Mouse (Mus musculus) ES-Bruce4 (cell line): Measurements from ENCODE around the gene Arl13b. TPM values are rescaled to one million over a fixed set of nuclear protein-coding genes. Genes with fewer than 3 reads are reported as not detected.

ENCODE experiments used
- H3K27ac ChIP-seq: 2 replicates; pipeline ENCODE4 v1.5.1; 2012; ENCODE audit warnings: low read length, inconsistent platforms; ENCODE audit not compliant: insufficient read depth
- H3K27me3 ChIP-seq: 2 replicates; pipeline ENCODE4 v1.6.1; 2012; ENCODE audit warnings: mild to moderate bottlenecking, low read length, inconsistent platforms; ENCODE audit not compliant: control insufficient read depth, poor library complexity, insufficient read depth, severe bottlenecking
- H3K36me3 ChIP-seq: 2 replicates; pipeline ENCODE4 v1.6.1; 2012; ENCODE audit warnings: inconsistent platforms, mild to moderate bottlenecking, low read length, moderate library complexity; ENCODE audit not compliant: control insufficient read depth, poor library complexity, insufficient read depth, severe bottlenecking
- H3K4me1 ChIP-seq: one replicate; pipeline ENCODE4 v1.8.1; 2011; ENCODE audit warnings: low read length; ENCODE audit not compliant: control insufficient read depth, insufficient read depth
- H3K4me3 ChIP-seq: 2 replicates; pipeline ENCODE4 v1.5.1; 2011; ENCODE audit warnings: low read depth, mild to moderate bottlenecking, low read length
- H3K9ac ChIP-seq: 2 replicates; pipeline ENCODE4 v1.6.1; 2012; ENCODE audit warnings: low read depth, mild to moderate bottlenecking, inconsistent platforms; ENCODE audit not compliant: poor library complexity, severe bottlenecking
- H3K9me3 ChIP-seq: replicated peaks from 2 replicates; pipeline ENCODE4 v1.6.1; 2012; ENCODE audit warnings: mild to moderate bottlenecking, low read length, inconsistent platforms; ENCODE audit not compliant: control insufficient read depth, poor library complexity, insufficient read depth, severe bottlenecking
- CTCF ChIP-seq: IDR thresholded peaks from one replicate; pipeline ENCODE4 v1.8.1; 2011; ENCODE audit warnings: low read depth, low read length
- EP300 ChIP-seq: IDR thresholded peaks from 2 replicates; pipeline ENCODE4 v1.6.1; 2011; ENCODE audit warnings: low read depth, low read length; ENCODE audit not compliant: insufficient read depth
- POLR2A ChIP-seq: IDR thresholded peaks from one replicate; pipeline ENCODE4 v1.8.1; 2011; ENCODE audit warnings: low read length; ENCODE audit not compliant: insufficient read depth
- polyA plus RNA-seq: library from polyadenylated mRNA; stranded (reverse); fragments of >200 nt; gene quantifications from 2 replicates; pipeline ENCODE4 v1.2.4, GENCODE M21; 2011; ENCODE audit warnings: low read depth; ENCODE audit not compliant: missing spikeins, insufficient read depth, insufficient read length

Arl13b gene
- polyA plus RNA-seq, 1 experiment: 22.9 TPM

DNA sequence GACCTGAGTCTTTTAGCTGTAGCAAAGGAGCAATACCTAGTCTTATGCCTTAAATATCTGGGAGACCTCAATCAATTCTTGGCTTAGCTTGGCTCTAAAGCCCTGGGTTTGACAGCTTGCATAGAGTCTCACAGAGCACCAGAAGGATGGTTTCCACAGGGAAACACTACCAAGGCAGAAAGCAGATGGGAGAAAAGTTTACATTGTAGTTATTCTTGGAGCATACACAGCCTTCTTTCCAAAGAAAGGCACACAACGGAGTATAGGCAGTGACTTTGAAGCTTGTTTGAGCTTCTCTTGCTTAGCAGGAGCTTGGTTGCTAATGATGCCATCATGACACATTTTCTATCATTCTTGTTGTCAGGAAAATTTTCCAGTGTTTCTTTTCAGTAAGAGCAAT, 13.3 kb upstream of the Arl13b start:
- no peak overlapping the region for H3K27ac ChIP-seq
- H3K9ac ChIP-seq: no peak overlapping the region
- H3K9me3 ChIP-seq: no peaks in the 10 kb centered on the region
- H3K4me3 ChIP-seq: no peak overlapping the region
- H3K4me1 ChIP-seq: no peaks in the 10 kb centered on the region
- no peak for TF ChIP-seq CTCF
- TF ChIP-seq EP300: no peak
- TF ChIP-seq POLR2A: no peak
- no peaks in the 10 kb centered on the region for H3K36me3 ChIP-seq
- no peaks in the 10 kb centered on the region for H3K27me3 ChIP-seq

DNA sequence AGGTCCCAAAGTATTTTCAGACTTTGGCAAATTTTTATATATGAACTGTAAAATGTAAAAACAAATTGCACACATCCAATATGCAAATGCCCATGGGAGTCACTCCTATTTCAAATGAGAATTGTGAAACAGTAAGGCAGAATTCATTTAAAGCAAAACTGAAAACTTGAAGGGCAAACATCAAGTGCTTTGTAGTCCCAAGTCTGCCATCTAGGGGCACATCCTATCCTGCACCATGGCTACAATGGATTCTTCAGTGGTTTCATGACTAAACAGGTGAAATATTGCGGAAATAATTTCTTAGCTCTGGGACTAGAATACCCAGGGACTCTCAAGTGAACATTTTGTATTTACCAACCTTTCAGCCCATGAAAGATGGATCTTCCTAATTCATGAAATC, 11.2 kb upstream of the Arl13b start:
- TF ChIP-seq POLR2A (no peak), CTCF (no peak), EP300 (no peak)

DNA sequence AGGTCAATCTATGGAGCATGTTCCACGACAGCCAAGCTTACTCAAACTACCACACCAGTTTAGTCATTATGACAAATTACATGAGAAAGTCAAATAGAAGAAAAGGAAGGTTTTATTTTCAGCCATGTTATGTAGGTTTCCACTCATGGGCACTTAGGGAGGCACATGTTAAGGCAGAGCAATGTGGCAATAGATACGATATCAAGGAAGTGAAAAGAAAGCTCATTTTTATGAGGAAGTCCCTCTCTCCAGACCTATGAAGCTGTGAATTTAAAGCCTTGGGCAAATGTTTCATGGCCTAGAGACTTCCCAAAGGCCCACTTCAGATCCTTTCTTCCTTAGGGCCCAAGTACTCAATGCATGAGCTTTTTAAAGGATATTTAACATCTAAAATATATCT, 10.7 kb upstream of the Arl13b start:
- Histone ChIP-seq H3K27ac (no peak overlapping the region), H3K27me3 (no peaks in the 10 kb centered on the region), H3K4me3 (no peak overlapping the region), H3K9ac (no peak overlapping the region), H3K4me1 (no peaks in the 10 kb centered on the region), H3K36me3 (no peaks in the 10 kb centered on the region), H3K9me3 (no peaks in the 10 kb centered on the region)
- TF ChIP-seq EP300 (no peak), CTCF (no peak), POLR2A (no peak)

More for the DNA sequence above, 11.2 kb upstream of the Arl13b start:
- Histone ChIP-seq H3K4me3 (no peak overlapping the region), H3K4me1 (no peaks in the 10 kb centered on the region), H3K9ac (no peak overlapping the region), H3K9me3 (no peaks in the 10 kb centered on the region), H3K36me3 (no peaks in the 10 kb centered on the region), H3K27me3 (no peaks in the 10 kb centered on the region), H3K27ac (no peak overlapping the region)

DNA sequence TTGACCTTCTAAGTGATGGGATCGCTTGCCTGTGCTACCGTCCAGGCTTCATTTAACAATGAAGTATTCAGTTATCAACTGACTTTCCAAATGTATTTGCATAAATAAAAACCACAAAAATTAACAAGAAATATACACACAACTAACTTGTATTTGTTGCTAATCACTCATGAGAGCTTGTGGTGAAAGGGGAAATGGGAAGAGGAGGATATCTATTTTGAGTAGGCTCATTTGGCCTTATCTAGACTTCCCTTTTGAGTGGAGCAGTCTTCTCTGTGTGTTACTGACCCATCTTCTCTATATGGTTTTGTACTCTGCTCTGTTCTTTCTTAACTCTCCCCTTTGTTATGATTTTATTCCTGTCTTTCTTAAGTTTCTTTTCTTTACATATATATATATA, 9.4 kb upstream of the Arl13b start:
- H3K27me3 ChIP-seq: no peaks in the 10 kb centered on the region
- no peak for TF ChIP-seq POLR2A
- TF ChIP-seq EP300: no peak
- TF ChIP-seq CTCF: no peak
- H3K27ac ChIP-seq: no peak overlapping the region
- H3K9me3 ChIP-seq: no peaks in the 10 kb centered on the region
- H3K4me1 ChIP-seq: no peaks in the 10 kb centered on the region
- no peak overlapping the region for H3K4me3 ChIP-seq
- no peak overlapping the region for H3K9ac ChIP-seq
- H3K36me3 ChIP-seq: no peaks in the 10 kb centered on the region

DNA sequence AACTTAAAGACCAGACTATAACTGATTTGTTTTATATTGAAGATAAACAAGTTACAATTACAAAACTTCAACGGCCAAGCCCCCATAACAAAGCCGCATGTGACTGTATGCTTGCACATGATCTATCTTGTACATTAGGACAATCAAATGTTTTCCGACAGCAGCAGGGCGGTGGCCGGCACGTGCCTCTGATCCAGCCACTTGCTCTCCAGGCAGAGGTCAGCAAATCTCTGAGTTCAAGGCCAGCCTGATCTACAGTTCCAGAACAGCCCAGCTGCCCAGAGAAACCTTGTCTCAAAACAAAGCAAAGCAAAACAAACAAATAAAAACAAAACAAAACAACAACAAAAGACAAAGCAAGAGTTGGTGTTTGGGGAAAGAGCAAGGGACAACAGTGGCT, 8.5 kb upstream of the Arl13b start:
- Histone ChIP-seq H3K9me3 (no peaks in the 10 kb centered on the region), H3K4me1 (no peaks in the 10 kb centered on the region), H3K27me3 (no peaks in the 10 kb centered on the region), H3K27ac (no peak overlapping the region), H3K9ac (no peak overlapping the region), H3K4me3 (no peak overlapping the region), H3K36me3 (no peaks in the 10 kb centered on the region)
- no peak for TF ChIP-seq CTCF
- TF ChIP-seq EP300: no peak
- no peak for TF ChIP-seq POLR2A

DNA sequence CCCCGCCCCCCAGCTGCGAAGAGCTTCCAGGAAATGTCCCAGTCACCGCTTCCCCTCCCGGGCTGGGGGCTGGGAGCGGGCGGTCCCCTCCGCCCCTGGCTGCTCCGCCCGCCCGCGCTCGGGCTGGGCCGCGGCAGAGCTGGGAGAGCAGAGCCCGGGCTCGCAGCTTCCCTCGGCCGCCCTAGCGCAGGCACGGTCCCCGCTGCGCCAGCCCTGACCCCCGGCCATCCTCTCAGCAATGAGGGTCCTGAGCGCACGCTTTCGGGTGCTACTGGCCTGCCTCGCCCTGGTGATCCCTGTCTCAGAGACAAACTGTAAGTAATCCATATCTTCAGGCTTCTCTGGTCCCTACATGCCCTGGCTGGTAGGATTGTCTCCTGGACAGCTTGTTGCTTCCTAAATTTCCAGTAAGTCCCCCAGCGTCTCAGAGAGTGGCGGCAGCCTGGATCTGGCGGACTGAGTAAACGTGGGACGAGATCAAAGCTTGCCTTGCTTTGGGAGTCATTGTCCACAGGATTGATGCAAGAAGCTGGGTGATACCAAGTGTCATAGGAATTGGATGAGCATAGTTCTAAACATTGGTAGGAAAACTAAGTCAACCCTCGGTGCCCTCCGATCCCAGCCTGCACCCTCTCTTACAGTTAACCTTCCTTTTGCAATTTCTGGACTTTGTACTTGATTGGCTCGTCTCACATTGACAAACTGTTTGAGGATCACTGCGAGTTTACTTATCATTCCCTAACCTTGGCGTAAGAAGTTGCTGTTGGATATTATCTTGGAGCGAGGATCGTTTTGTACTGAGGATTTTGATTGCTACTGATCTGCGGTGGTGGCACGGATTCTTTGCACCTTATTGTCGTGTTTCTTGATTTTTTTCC, 7.6 kb upstream of the Arl13b start, which contains the start of gene Pros1:
Gene Pros1, plus strand, starts transcription at position 117 of the 878 bp plus-strand sequence.
- TF ChIP-seq CTCF (no peak), EP300 (no peak), POLR2A (no peak)
- Histone ChIP-seq H3K27me3 (no peaks in the 10 kb centered on the region), H3K27ac (peak within 1 kb of the TSS; percentile 2; the same call in 1 of the 2 replicates)

More for the DNA sequence above, 7.6 kb upstream of the Arl13b start, which contains the start of gene Pros1:
- H3K4me3 ChIP-seq: peak within 1 kb of the TSS; percentile 99
- no peaks in the 10 kb centered on the region for H3K36me3 ChIP-seq
- peak within 1 kb of the TSS; percentile 84 for H3K9ac ChIP-seq
- H3K4me1 ChIP-seq: no peaks in the 10 kb centered on the region
- no peaks in the 10 kb centered on the region for H3K9me3 ChIP-seq
